Mouse (Mus musculus): ENCODE measurements around the gene Bcor.

DNA sequence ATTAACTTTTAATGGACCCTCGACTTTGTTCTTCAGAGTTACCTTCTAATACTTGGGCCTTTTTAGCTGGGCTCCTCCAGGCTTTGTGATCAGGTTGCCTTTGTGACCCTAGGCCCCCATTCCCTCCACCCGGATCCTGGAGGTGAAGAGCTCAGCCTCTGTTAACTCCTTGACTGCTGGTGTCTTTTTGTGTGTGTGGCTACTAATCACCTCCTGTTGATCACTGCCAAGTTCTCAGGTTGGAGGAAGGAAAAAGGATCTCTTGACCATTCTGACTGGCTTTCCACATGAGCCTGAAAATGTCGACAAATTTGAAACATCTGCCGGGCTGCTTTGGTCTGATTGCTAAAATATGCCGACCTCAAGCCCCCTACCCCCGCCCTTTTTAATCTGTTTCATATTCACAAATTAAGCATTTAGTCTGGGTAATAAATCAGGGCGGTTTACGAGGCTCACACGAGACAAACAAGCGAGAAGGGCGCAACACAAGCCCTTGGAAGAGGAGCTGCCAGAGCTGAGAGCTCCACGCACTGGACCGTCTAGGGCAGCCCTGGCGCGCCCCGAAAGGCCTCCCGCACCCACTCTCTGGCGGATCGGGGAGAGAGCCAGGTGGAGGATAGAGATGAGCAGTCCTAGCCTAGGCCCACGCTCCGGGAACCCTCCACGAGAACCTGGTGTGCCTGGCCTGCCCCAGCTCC, 33.6 kb downstream of the Bcor start:
- no peak for TF ChIP-seq EP300 (IDR thresholded peaks at IDR 0.05; ENCODE audit: low read depth)
- no peak for TF ChIP-seq CTCF (IDR thresholded peaks at IDR 0.05; ENCODE audit: low read depth)

Measured in liver, postnatal 0 days (tissue).